Mouse (Mus musculus): Measurements from ENCODE around the gene Epb41l4b.

DNA sequence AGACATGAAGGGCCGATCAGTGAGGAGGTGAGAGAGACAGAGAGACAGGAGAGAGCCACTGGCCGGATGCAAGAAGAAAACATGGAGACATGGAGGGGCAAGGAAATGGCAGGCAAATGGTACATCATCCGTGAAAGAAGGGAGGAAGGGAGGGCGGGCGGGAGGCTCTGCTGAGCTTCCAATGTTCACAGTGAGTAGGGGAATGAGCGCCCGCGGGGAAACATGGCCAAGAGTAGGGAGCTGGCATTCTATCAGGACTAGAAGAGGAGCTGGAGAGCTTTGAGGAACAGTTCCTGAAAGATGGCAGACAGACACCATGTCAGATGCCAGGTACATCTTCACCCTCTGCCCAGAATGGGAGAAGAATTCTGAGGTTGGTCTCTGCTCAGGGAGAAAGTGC is 99.6 kb downstream of the Epb41l4b start:
- TF ChIP-seq CTCF (IDR thresholded peaks at IDR 0.05; ENCODE audit: low read depth, low read length) (no peak), POLR2A (IDR thresholded peaks at IDR 0.05; ENCODE audit: insufficient read depth, low read length) (no peak), EP300 (IDR thresholded peaks at IDR 0.05; ENCODE audit: insufficient read depth, low read depth, low read length) (no peak)

All from ES-Bruce4 (cell line).